Mouse (Mus musculus): ENCODE data around the gene Zfpm1.

Gene Zfpm1

DNA sequence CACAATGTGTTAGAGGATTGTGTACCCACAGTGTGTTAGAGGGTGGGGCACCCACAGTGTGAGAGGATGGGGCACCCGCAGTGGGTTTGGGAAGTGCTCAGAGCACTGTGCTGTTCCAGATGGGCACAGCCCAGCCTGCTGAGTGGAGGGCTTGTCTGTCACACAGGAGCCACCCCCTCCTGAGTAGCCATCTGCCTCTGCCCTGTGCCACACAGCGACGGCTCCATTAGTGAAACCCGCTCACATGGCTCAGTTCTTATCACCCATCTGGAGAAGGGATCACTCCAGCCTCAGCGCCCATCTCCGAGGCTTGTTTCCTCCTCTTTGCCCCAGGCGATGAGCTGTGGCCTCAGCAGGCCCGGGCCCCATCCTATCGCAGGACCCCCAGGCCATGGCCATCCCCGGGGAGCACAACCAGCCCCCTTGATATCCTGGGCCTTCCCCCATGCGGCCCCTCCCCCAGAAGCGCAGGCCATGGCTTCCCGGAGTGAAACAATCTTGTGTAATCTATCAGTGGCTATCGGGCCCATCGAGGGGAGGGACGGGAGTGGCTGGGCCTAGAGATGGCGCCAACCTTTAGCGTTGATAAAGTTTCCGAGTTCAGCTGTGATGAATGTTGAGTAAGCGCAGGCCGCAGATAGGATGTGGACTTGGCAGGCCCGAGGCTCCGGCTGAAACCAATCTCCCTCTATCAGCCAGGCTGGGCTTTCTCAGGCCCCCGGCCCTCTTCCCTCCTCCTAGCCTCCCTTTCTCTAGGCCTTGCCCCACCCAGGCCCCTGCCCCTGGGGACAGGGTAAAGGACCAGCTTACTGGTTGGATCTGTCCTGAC is 14.4 kb downstream of the Zfpm1 start:
- DNase-seq (ENCODE audit: extremely low read depth, low read depth, low spot score) = no peak

DNA sequence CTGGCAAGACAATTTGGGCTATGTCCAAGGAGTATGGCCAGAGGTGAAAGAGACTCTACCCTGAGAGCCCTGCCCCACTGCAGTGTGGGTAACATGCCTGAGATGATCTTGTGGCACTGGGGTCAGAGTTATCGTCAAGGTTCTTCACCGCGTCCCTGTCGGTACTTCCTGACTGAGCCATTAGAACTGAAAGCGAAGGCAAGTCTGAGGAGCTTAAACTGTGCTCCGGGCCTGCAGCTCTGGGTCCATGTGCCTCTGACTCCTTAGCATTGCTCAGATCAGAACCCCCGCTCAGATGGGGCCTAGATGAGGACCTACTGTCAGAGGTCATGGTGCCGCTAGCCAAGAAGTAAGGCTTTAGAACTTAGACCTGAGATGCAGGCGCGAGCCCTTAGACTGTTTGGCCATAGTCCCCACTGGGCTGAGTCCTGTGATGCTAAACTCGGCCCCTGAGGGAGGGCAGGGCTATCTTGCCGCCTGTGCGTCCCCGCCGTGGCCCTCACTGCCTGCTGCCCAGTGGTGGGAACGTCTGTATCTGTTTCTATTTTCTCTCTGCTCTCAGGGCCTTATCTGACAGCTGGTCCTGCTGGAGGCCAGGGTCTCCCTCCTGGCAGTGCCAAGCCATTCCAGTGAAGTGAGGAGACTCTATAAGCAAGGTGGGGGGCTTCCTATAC is 17.8 kb downstream of the Zfpm1 start:
- no peak for DNase-seq (ENCODE audit: extremely low read depth, low read depth, low spot score)

DNA sequence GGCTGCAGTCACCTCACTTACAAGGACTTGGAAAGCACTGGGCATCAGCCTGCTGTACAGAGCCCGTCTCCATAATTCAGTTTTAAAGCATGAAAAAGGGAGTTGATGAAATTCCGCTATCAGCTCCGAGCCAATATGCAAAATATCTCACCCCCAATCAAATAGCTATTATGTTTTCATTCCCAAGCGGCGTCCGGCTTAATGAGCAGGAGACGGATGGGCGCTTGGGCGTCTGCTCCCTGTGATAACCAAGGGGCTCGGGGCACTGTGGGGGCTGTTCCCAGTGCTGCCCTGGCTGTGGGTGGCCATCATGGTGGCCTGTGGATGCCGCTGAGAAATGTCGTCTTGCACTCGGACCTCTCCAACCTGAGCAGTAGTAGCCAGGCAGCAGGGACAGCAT is 19.1 kb downstream of the Zfpm1 start:
- no peak for DNase-seq (ENCODE audit: extremely low read depth, low read depth, low spot score)

DNA sequence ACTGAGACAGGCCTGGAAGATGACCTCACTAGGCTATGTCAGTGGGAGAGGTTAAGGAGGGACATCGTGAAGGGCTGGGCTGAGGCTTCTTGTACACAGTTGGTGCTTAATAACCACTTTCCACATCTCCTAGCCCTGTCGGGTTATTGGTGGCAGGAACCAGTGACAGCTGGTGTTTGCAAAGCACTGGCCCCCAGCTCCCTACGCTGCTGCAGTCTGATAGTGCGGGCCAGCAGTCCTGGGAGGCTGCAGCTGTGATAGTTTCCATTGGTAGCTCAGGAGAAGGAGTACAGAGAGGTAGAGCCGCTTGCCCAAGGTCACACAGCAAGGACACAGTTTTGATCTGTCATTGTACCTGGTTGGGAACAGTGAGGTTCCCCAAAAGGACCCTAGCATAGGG is 19.9 kb downstream of the Zfpm1 start:
- DNase-seq (ENCODE audit: extremely low read depth, low read depth, low spot score) = no peak

DNA sequence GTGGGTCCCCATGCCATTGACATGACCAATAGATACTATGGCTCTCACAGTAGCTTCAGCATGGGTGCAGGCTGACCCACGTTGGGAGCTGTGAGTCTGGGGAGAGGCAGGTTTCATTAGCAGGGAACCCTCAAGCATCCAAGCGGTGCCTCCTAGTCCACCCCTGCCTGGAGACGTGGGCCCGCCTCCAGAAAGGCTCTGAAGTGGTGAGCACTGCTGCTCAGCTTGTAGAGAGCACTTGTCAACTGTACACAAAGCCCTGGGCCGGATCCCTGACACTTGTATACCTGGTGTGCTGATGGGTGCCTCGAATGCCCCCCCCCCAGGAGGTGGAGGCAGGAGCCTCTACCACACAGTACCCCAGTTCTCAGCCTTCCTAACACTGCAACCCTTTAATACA is 21.5 kb downstream of the Zfpm1 start:
- DNase-seq (ENCODE audit: extremely low read depth, low read depth, low spot score) = no peak

DNA sequence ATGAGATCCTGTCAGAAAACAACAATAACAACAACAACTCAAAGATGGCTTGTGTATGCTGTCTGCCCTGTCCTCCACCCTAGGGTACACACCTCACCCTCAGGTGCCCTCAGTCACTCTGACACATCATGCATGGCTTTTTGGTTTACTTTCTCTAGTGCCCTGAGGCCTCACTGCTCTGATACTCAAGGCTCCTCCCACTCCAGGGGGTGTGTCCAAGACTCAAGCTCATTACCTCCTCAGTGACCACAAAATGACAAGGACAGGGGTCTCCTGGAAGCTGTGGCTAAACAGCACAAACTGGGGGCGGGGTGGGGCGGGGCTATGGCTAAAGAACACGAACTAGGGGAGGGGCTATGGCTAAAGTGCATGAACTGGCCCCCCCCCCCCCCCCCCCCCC is 22.1 kb downstream of the Zfpm1 start:
- DNase-seq (ENCODE audit: extremely low read depth, low read depth, low spot score) = no peak

DNA sequence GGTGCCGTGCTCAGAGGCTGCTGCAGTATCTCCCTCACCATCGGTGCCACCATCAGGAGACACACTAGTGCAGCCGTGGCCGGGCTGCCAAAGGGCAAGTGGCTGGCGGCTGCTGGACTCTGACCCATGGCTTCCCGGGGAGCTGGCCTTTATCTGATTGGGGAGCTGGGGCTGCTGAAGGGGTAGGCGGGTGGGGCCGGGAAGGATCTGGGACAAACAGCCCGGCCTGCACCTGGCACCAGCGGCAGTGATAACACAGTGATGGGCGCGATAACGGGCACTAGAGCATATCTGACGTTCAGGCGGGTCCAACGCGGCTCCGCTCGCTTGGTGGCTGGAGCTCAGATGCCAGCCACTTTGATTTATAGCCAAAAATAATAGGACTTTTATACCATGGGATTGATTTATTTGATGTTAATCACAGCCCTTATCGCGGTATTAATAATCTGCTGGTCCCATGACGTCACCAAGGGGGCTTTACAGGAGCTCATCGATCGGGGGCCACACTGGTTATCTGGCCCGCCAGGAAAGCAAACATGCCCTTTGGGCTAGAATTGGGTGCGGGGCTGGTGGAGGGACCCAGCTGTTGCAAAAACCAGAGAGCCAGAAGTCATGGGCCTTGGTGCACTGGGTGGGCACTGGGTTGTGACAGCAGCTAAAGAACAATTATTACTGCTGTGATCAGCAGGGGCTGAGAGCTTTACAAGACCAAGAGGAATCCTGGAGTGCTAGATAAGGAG is 24.9 kb downstream of the Zfpm1 start:
- DNase-seq (ENCODE audit: extremely low read depth, low read depth, low spot score) = no peak

DNA sequence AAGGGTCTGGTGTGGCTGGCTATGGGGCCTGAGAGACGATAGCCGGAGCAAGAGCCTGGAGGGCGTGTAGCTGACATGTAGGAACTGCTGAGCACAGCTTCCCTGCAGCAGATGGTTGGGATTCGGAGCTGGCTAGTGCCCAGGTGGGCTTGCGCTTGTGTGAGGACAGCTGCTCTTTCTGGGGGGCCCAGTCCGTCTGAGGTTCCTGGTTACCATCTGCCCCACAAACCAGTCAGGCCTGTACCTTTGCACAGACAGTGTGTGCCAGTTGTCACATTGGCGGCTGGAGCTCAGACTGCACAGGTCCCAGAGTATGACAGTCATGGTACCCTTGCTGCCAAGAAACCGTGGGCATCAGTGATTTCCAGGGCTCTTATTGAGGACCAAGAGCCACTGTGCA is 25.9 kb downstream of the Zfpm1 start:
- DNase-seq (ENCODE audit: extremely low read depth, low read depth, low spot score) = no peak

DNA sequence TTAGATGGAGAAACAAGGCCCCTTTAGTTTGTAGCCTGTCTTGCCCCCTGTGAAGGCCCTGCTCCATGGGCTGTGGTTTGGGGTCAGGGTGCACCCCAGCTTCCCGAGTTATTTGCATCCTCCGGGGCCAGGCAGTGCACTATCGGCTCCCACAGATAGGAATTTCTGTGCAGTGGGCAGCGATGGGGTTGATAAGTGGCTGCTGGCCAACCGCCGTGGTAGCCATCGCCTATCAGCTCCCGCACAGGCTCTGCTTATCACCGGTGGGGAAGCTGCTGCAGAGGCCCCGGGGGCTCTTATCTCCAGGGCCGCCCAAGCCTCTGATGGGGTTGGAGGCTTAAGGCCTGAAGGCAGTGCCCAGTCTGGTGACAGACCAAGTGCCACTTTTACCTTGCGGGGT is 27.3 kb downstream of the Zfpm1 start:
- DNase-seq (ENCODE audit: extremely low read depth, low read depth, low spot score) = no peak

DNA sequence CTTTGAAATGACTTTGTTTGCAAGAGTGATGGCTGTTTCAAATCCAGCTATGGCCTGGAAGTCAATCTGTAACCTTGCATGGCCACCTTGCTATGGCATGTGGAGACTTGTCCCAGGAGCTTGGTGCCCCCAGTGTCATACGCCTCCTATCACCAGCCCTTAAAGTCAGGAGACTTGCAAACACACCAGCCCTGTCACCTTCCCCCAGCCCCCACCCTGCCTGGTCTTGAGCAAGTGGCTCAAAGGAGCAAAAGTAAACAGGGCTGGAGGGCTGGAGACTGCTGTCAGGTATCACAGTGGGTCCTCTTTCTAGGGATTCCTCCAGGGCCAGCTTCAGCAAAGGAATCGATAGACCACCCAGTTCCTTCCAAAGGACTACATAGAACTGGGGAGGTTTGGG is 29.2 kb downstream of the Zfpm1 start:
- no peak for DNase-seq (ENCODE audit: extremely low read depth, low read depth, low spot score)

DNA sequence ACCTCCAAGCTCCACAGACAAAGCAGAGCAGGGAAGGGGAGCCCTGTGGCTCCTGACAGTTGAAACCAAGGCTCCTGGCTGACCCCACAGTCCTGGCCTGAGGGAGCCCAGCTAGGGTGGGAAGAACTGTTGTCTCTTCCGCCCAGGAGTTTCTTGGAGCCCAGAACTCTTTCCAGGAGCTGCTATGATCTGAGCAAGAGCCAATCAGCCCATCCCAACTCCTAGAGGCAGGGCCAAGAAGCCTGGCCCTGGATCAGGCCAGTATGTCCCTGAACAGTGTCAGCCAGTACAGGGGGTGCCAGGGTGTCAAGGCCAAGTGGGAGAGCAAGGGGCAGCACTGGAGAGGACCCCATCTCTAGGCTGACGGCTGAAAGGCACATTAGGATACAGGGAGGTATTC is 30.6 kb downstream of the Zfpm1 start:
- no peak for DNase-seq (ENCODE audit: extremely low read depth, low read depth, low spot score)

DNA sequence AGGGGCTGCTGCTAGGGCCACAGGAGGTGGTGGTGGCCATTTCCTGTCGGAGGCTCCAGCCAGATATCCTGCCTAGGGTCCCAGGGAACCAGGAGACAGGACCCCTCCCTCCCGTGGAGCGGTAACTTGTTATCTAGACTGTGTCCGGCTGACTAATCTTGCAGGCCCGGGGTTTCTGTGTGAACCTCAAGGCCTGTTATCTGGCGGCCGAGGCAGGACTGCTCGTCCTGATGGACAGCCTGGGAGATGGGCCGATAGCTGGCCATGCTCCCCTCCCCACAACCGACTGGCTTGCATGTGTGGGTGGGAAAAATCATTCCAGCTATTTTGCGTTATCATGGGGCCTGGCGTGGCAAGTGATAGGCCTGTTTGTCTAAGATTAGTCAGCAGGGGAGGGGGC is 31.4 kb downstream of the Zfpm1 start:
- DNase-seq (ENCODE audit: extremely low read depth, low read depth, low spot score) = no peak

DNA sequence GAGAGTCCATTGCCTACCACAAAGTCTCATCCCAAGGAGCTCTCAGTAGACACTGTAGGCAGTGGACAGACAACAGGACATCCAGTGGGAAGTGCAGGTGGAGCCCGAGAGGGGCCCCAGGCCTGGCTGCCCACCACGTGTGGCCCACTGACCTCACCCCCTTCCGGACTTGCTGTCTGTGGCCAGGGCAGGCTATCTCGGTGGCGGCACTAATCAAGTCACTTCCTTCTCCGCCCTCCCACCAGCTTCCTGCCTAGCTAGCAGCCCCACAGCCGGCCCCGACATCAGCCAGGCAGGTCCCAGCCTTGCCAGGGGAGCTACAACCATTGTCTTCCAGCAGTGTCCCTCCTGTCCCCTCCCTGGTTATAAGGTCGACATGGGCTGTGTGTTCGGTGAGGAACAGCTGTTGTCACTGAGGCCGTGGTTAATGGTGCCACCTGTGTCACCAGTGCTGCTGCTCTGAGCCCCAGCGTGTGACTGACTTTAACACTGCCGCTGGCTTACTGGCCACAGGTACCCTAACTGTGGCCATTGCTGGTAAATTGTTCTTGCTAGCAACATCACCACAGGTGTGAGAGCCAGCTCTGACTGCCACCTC is 33.1 kb downstream of the Zfpm1 start:
- no peak for DNase-seq (ENCODE audit: extremely low read depth, low read depth, low spot score)

DNA sequence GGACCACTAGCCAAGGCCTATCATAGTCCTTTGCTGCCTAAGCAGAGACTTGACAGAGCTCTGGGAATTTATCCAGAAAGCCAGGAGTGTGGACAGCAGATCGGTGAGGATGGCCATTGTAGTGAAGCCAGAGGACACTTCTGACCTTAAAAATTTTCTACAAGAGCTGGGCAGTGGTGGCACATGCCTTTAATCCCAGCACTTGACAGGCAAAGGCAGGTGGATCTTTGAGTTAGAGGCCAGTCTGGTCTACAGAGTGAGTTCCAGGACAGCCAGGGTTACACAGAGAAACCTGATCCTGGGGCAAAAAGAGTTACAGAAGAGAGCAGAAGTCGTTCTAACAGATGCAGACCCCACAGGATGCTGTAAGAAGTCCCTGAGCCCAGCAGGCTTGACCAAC is 34.5 kb downstream of the Zfpm1 start:
- no peak for DNase-seq (ENCODE audit: extremely low read depth, low read depth, low spot score)

DNA sequence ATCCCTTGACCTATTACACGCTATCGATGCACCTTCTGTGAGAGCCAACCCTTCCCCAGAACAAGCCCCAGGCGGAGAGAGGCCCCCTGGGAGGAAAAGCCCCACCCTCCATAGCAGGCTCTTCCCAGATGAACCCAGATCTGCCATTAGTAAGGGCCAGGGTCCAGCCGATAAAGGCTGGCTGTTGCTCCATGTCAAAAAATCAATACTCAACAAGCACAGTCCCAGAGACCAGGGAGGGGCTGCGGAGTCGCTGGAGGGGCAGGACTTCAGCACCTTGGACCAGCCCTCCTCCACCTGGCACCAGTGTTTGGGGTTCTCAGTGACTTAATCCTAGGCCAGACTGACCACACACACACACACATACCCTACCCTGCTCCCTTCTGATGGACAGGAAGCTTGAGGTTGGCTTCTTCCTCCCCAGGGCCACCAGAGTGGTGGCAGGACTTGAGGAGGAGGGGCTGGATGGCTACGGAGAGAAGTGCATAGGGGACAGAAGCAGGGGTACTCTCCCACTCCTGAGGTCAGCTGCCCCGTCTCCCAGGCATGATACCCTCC is 36.1 kb downstream of the Zfpm1 start:
- no peak for DNase-seq (ENCODE audit: extremely low read depth, low read depth, low spot score)

DNA sequence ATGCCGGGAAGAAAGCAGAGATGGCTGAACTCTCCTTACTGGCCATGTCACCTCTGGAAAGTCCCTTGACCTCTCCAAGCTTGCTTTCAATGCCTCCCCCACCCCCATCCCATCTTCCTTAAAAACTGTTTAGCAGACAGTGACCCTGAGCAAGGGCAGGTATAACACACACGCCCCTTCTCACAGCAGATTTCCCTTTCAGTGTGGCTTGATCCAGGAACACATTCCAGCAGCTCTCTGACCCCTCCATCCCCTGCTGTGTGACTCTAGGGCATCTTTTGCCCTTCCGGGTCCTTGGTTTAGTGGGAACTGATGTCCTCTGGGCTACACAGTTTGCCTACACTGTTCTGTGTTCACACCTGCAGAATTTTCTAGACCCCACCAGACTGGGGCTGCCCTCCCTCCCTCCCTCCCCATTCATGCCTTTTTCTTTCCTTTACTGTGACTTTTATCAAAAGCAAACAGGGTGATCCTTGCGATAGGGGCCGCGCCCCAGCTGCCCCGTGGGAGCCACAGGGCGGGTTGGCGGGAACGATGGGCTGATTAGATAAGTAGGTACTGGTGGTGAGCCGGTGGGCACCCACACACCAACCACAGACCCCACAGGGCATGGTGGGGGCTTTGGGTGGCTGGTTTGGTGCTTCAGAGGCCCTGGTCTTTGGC is 37.2 kb downstream of the Zfpm1 start:
- DNase-seq (ENCODE audit: extremely low read depth, low read depth, low spot score) = no peak

DNA sequence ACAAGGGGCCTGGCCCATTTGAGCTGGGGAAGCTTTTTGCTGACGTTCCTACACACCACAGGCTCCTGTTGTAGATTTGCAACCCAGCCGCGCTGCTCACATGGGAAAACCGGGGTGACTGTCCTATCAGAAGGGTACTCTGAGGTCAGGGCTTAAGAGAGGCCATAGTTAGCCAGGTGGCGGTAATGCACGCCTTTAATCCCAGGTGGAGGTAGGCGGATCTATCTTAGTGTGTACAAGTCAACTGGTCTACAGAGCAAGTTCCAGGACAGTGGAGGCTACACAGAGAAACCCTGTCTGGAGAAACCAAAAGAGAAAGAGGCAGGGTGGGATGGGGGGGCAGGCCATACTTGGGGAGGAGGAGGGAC is 37.8 kb downstream of the Zfpm1 start:
- DNase-seq (ENCODE audit: extremely low read depth, low read depth, low spot score) = no peak

DNA sequence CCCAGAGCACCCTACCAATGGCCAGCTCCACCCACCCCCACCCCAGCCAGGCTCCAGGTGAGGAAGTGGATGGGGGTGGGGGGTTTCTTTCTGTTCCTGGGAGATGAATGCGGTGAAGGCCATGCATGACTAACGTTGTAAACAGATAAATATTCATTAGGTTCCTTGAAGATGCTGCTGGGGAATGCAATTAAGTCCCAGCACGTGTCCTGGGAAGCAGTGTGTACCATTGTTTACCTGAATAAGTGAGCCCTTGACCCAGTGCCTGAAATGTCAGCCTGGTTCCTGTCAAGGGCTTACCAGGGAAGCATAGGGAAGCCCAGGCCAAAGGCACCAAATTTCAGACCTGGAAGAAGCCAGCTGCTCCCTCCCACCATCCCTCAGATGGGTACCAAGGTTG is 38.6 kb downstream of the Zfpm1 start:
- no peak for DNase-seq (ENCODE audit: extremely low read depth, low read depth, low spot score)

DNA sequence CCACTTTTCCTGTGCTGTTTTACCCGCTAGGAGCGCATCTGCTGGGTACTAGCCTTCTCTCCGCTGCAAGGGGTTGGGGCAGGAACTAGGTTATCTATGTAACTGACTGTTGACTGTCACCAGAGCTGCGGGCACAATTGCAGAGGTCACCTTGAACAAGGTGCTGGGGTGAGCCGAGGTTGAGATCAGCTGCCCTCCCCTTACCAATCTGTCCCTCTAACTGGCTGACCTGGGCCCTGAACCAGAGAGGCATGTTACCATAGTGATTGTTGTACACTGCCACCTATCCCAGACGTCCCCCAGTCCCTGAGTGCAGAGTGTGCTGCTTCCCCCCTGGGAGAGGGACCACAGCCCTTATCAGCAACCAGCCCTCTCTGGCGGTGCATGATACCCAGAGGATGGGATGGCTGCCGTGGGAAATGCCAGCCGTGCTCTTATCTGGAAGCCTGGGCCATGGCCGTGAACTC is 39.5 kb downstream of the Zfpm1 start:
- no peak for DNase-seq (ENCODE audit: extremely low read depth, low read depth, low spot score)

DNA sequence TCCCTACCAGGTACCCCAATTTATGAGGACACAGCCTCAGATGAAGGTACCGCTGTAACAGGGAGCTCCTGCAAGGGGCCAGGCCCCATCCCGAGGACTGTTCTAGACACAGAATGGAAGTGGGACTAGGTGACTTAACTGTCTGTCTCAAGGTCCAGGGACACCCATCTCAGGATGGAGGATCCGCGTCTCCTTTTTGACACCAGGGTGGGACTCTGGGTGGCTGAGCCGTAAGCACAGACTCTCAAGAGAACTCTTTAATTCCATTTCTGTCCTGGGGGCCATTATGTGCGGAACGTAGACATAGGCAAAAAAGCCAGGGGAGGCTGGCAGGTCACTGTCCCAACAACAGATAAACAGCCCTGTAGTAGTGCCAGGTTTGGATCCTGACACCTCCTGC is 40.2 kb downstream of the Zfpm1 start:
- DNase-seq (ENCODE audit: extremely low read depth, low read depth, low spot score) = no peak

DNA sequence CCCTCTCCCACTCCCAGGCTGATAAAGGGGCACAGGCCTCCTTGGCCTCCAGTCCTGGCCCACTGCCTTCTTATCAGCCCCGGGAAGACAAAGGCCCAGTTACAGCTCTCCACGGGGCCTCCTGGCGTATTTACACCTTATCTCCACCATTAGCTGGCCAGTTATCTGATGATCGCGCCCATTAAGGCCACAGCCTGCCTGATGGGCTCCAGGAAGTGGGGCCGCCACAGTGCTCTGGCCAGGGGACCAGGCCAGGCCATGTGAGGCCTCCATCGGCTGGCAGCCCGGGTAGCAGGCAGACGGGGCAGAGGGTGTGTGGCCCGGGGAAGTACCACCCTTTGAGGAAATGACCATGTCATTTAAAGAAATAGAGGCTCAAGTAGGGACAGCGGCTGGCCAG is 40.9 kb downstream of the Zfpm1 start:
- no peak for DNase-seq (ENCODE audit: extremely low read depth, low read depth, low spot score)

Measured in fat pad, adult 2 months (tissue).